Mouse (Mus musculus) intestine, embryonic 14.5 days (tissue): Measurements from ENCODE around the gene Abcd3. TPM values are rescaled to one million over a fixed set of nuclear protein-coding genes. Genes with fewer than 3 reads are reported as not detected.
"Not testable (repeated sequence)": the region's sequence is repeated elsewhere in the genome, so short reads cannot be mapped to it uniquely, and the experiment has no call there.

Experiments
- ATAC-seq: fragments of 200-750 bp; cut with Nextera tagmentation; replicated peaks from 2 replicates; pipeline ENCODE4 v1.8.0; 2017; ENCODE audit warnings: low read depth, moderate number of reproducible peaks, moderate TSS enrichment, moderate library complexity; ENCODE audit not compliant: low FRiP score, low TSS enrichment
- DNase-seq: peaks from one replicate; pipeline ENCODE4 v3.0.0-alpha.2; 2018; ENCODE audit warnings: low spot score
- H3K27ac ChIP-seq: fragments of 300-500 bp; sonication (generic); 2 replicates; pipeline ENCODE4 v1.5.1; 2014; ENCODE audit warnings: low read depth, mild to moderate bottlenecking, control low read depth
- H3K27me3 ChIP-seq: fragments of 300-500 bp; sonication (generic); replicated peaks from 2 replicates; pipeline ENCODE4 v1.6.1; 2014; ENCODE audit warnings: low read length, control low read depth; ENCODE audit not compliant: control insufficient read depth, insufficient read depth
- H3K36me3 ChIP-seq: fragments of 300-500 bp; sonication (generic); 2 replicates; pipeline ENCODE4 v1.6.1; 2014; ENCODE audit warnings: low read length, control low read depth; ENCODE audit not compliant: control insufficient read depth, insufficient read depth
- H3K4me1 ChIP-seq: fragments of 300-500 bp; sonication (generic); replicated peaks from 2 replicates; pipeline ENCODE4 v1.6.1; 2014; ENCODE audit warnings: low read length, control low read depth, mixed read lengths; ENCODE audit not compliant: control insufficient read depth, insufficient read depth
- H3K4me2 ChIP-seq: fragments of 300-500 bp; sonication (generic); 2 replicates; pipeline ENCODE4 v1.6.1; 2014; ENCODE audit warnings: low read length
- H3K4me3 ChIP-seq: fragments of 300-500 bp; sonication (generic); 2 replicates; pipeline ENCODE4 v1.5.1; 2014; ENCODE audit warnings: low read depth, low read length, control low read depth, mixed read lengths
- H3K9ac ChIP-seq: fragments of 300-500 bp; sonication (generic); 2 replicates; pipeline ENCODE4 v1.6.1; 2014; ENCODE audit warnings: mild to moderate bottlenecking, low read length
- H3K9me3 ChIP-seq: fragments of 300-500 bp; sonication (generic); 2 replicates; pipeline ENCODE4 v1.6.1; 2016; ENCODE audit warnings: low read length, control low read depth; ENCODE audit not compliant: control insufficient read depth
- WGBS: fragments of 180-500 bp; shearing (Covaris S2); extraction: QIAGEN DNeasy Blood & Tissue Kit; methylation state at CpG from one replicate; pipeline ENCODE4 v1.1.7; 2014; 5-methylcytosine and 5-hydroxymethylcytosine counted together
- polyA plus RNA-seq: library from polyadenylated mRNA; unstranded; fragments of >200 nt; fragmentation: Nextera tagmentation; extraction: Ambion mirVana; gene quantifications from 2 replicates; pipeline ENCODE4 v1.2.1, GENCODE M21; 2014

Abcd3 gene
- polyA plus RNA-seq, 1 experiment from 2014 or later: 56.8 TPM

DNA sequence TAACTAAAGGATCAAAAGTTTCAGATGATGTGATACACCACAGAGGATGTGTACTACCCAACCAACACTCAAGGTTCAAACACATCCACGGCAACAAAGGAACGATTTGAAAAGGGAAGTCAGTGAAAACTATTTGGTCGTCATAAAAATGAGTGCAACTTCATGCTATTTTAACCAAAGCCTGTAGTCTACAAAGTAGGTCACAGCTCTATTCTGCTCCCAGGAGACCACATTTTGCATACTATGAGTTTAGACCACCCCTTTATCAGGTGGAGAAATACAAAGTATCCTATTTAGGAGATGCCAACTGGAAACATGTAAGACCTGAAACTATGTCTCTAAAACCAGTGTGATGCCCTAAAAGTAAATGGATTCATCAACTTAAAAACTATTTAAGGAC is 6.9 kb downstream of the Abcd3 start:
- DNase-seq (no peak), ATAC-seq (no peak)
- H3K27ac ChIP-seq: no peak overlapping the region
- no peaks in the 10 kb centered on the region for H3K9me3 ChIP-seq
- H3K9ac ChIP-seq: no peak overlapping the region
- H3K27me3 ChIP-seq: no peaks in the 10 kb centered on the region
- WGBS: 91% methylated on average over 3 of the region's 3 CpGs
- H3K4me1 ChIP-seq: peaks cover 6% of the 10 kb centered on the region; the same call in 1 of the 2 replicates
- H3K36me3 ChIP-seq: peaks cover 6% of the 10 kb centered on the region
- H3K4me2 ChIP-seq: no peak overlapping the region
- no peak overlapping the region for H3K4me3 ChIP-seq

DNA sequence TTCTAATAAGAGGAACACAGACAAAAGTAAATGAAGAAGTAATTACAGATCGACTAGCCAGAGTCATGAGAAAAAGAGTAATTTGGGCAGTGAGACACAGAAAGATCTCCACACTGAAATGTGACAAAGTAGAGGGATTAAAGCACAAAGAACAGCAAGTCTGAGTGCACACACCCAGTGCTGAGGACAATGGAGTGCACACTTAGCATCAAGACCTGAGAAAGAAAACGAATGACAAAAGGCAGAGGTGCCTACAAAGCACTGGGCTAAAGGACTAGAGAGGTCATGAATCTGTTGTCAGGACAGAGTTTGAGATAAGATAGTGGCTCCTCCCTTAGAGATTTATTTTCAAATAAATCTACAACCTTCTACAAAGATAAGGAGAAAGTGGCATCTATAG is 20.9 kb downstream of the Abcd3 start:
- H3K9me3 ChIP-seq: no peaks in the 10 kb centered on the region
- H3K4me2 ChIP-seq: no peak overlapping the region
- H3K4me1 ChIP-seq: peaks cover 4% of the 10 kb centered on the region; the same call in 1 of the 2 replicates
- H3K9ac ChIP-seq: no peak overlapping the region
- no peak overlapping the region for H3K4me3 ChIP-seq
- H3K27me3 ChIP-seq: no peaks in the 10 kb centered on the region
- peaks cover 17% of the 10 kb centered on the region for H3K36me3 ChIP-seq
- no peak for DNase-seq
- 61% methylated on average over 2 of the region's 2 CpGs for WGBS
- H3K27ac ChIP-seq: no peak overlapping the region
- ATAC-seq: no peak

DNA sequence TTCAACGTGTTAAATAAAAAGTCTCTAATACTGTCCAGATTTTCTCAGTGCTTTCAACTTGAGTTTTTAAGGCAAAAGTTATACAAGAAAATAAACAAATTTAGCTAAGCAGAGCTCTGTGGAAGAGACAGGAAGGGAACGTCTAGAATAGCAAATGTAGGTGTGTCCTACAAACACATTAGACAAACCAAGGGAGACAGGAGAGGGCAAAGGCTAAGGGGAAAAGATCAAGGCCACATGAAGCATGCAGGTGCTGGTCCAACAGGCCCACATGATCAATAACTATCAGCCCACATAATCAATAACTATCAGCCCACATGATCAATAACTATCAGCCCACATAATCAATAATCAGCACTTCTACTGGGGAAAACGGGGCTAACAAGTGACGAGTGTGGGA is 22.9 kb downstream of the Abcd3 start:
- peaks cover 19% of the 10 kb centered on the region for H3K36me3 ChIP-seq
- H3K9me3 ChIP-seq: no peaks in the 10 kb centered on the region
- no peak overlapping the region for H3K4me3 ChIP-seq
- H3K9ac ChIP-seq: no peak overlapping the region
- H3K27me3 ChIP-seq: no peaks in the 10 kb centered on the region
- DNase-seq (no peak), ATAC-seq (no peak)
- H3K27ac ChIP-seq: no peak overlapping the region
- H3K4me1 ChIP-seq: peaks cover 4% of the 10 kb centered on the region; the same call in 1 of the 2 replicates
- WGBS: 68% methylated on average over 4 of the region's 4 CpGs
- no peak overlapping the region for H3K4me2 ChIP-seq

DNA sequence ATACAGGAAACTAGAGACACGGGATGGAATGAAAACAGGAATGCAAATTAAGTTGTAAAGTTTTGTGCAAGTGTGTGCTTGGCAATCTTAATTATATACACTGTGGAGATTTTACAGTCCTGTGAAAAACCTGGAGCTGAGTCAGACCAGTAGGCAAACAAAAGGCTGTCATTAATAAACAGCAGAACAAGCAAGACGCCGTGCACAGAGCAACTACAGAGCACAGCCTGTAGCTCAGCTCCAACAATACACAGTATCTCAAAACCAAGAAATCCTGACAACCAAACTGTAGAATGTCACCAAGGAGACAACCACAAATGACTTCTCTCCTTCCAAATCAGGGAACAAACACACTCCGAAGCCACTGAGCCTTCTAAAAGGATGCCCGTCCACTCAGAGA is 24.7 kb downstream of the Abcd3 start:
- H3K4me2 ChIP-seq: no peak overlapping the region
- ATAC-seq: no peak
- H3K4me3 ChIP-seq: no peak overlapping the region
- WGBS: 43% methylated on average over 5 of the region's 5 CpGs
- no peak for DNase-seq
- no peaks in the 10 kb centered on the region for H3K27me3 ChIP-seq
- no peaks in the 10 kb centered on the region for H3K9me3 ChIP-seq
- peaks cover 4% of the 10 kb centered on the region; the same call in 1 of the 2 replicates for H3K4me1 ChIP-seq
- peaks cover 19% of the 10 kb centered on the region for H3K36me3 ChIP-seq
- H3K9ac ChIP-seq: no peak overlapping the region
- no peak overlapping the region for H3K27ac ChIP-seq

DNA sequence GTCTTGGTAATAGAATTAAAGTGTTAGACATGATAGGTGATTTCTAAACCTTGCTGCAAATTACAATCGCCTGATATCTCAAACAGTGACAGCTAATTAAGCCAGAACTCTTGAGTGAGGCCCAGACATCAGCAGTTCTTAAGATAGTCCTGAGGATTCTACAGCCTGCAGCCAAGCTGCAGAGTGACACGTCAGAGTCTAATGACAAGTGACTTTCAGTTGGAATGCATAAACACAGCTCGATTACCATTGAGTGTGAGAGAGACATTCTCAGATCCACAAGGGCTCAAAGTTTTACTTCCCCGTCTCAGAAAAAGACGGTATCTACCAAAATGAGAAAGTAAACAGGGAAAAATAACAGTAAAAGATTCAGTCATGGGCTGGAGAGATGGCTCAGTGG is 25.3 kb downstream of the Abcd3 start:
- Histone ChIP-seq H3K9ac (no peak overlapping the region), H3K9me3 (no peaks in the 10 kb centered on the region), H3K27ac (no peak overlapping the region), H3K4me3 (no peak overlapping the region), H3K27me3 (no peaks in the 10 kb centered on the region), H3K36me3 (peaks cover 19% of the 10 kb centered on the region), H3K4me2 (no peak overlapping the region), H3K4me1 (peaks cover 4% of the 10 kb centered on the region; the same call in 1 of the 2 replicates)
- DNase-seq (no peak), ATAC-seq (no peak)
- WGBS: 43% methylated on average over 5 of the region's 5 CpGs

DNA sequence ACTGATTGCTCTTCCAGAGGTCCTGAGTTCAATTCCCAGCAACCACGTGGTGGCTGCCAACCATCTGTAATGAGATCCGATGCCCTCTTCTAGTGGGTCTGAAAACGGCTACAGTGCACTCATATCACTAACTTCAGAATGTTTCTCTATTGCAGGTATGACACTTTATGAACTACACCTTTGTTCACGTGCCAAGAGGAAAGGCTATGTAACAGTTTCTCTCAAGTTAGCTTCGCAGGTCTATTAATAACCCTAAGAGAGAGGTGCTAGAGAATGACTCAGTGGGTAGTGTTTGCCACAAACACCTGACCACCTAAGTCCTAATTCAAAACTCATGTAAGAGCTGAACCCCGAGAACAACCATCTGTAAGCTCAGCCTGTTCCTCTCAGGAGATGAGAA is 32.1 kb downstream of the Abcd3 start:
- no peak for DNase-seq
- no peak for ATAC-seq
- Histone ChIP-seq H3K9ac (no peak overlapping the region), H3K9me3 (no peaks in the 10 kb centered on the region), H3K36me3 (peaks cover 14% of the 10 kb centered on the region; the same call in 1 of the 2 replicates), H3K4me3 (no peak overlapping the region), H3K4me2 (no peak overlapping the region), H3K27me3 (no peaks in the 10 kb centered on the region), H3K4me1 (no peaks in the 10 kb centered on the region), H3K27ac (no peak overlapping the region)
- WGBS: 89% methylated on average over 6 of the region's 6 CpGs

DNA sequence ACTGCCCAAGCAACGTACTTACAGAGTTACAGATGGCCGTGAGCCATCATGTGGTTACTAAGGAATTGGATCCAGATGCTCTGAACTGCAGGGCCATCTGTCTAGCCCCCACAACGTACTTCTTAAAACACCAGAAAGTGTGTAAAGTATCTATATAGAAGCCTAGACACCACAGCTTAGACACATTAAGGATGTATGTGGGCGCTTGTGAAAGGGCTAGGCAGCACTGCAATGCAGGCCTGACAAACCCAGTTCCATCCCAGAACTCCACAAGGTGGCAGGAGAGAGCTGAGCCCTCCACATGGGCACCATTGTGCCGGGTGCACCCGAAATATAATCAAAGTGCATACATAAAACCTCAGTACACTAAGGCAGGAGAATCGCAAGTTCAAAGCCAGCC is 37.2 kb downstream of the Abcd3 start:
- Histone ChIP-seq H3K9ac (no peak overlapping the region), H3K36me3 (peaks cover 35% of the 10 kb centered on the region), H3K4me1 (no peaks in the 10 kb centered on the region), H3K9me3 (no peaks in the 10 kb centered on the region), H3K4me2 (no peak overlapping the region), H3K27me3 (no peaks in the 10 kb centered on the region), H3K27ac (no peak overlapping the region), H3K4me3 (no peak overlapping the region)
- DNase-seq (peak; percentile 67), ATAC-seq (no peak)
- WGBS: 51% methylated on average over 7 of the region's 7 CpGs

DNA sequence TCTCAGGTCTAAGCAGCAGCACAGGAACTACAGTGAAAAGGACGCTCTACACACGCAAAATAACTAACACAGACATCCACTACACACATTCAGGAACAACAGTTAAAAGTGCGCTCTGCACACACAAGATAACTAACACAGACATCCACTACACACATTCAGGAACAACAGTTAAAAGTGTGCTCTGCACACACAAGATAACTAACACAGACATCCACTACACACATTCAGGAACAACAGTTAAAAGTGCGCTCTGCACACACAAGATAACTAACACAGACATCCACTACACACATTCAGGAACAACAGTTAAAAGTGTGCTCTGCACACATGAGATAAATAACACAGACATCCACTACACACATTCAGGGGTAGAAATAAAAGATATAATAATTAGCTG is 41.8 kb downstream of the Abcd3 start:
- H3K36me3 ChIP-seq: peaks cover 66% of the 10 kb centered on the region
- 92% methylated on average over 3 of the region's 4 CpGs for WGBS
- ATAC-seq: not testable (repeated sequence)

DNA sequence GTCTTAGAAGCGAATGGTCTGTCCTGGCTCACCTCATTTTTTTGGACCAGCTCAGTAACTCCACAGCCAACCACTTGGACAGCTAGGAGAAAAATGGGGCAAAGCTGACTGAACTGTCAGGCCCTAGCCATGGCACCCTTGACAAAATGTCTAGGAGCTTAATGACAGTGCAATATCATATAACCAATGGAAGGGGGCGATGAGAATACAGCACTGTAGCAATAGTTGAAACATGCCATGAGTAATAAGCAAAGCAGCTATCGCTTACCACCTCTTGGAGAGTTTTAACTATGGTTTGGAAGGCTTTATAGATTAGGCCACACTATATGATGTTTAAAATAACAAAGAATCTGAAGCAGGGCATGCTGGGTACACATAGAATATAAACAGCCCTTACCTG is 46.3 kb downstream of the Abcd3 start:
- ATAC-seq: no peak
- no peaks in the 10 kb centered on the region for H3K4me1 ChIP-seq
- H3K4me3 ChIP-seq: no peak overlapping the region
- DNase-seq: no peak
- no peak overlapping the region for H3K27ac ChIP-seq
- 93% methylated on average over 3 of the region's 3 CpGs for WGBS
- no peaks in the 10 kb centered on the region for H3K27me3 ChIP-seq
- H3K9ac ChIP-seq: no peak overlapping the region
- no peaks in the 10 kb centered on the region for H3K9me3 ChIP-seq
- H3K36me3 ChIP-seq: peaks cover 78% of the 10 kb centered on the region
- no peak overlapping the region for H3K4me2 ChIP-seq

More for the DNA sequence above, 41.8 kb downstream of the Abcd3 start:
- not testable (repeated sequence) for H3K4me3 ChIP-seq, DNase-seq, H3K27ac ChIP-seq, H3K4me1 ChIP-seq, H3K27me3 ChIP-seq, H3K9ac ChIP-seq, H3K4me2 ChIP-seq, H3K9me3 ChIP-seq
